Mouse (Mus musculus) layer of hippocampus, adult 9-11 months (tissue): ENCODE measurements around the gene Zfp706.
"Not testable (repeated sequence)": the region's sequence is repeated elsewhere in the genome, so short reads cannot be mapped to it uniquely, and the experiment has no call there.

Experiments used
- DNase-seq: peaks from one replicate; pipeline ENCODE4 v3.0.0; 2022

Gene Zfp706

DNA sequence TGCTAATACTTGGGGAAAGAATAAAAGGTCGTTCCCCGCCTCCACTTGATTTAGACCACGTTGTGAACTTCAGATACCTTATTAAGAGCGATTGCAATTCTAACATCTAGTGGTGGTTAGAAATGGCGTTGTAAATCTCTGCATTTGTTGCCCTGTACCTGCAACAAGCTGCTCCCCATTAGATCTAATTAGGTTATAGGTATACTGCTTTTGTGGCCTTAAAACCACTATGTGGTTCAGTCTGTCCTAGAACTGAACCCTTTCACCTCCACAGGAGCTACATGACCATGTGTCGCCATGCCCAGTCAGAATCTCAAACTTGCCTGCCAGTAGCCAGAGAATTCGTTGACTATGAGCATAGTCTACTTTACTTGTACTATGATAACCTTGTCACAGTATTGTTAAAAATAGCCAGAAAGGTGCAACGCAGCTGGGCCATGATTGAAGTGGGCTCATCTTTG, 416 bp upstream of the Zfp706 start:
- DNase-seq, result no peak

DNA sequence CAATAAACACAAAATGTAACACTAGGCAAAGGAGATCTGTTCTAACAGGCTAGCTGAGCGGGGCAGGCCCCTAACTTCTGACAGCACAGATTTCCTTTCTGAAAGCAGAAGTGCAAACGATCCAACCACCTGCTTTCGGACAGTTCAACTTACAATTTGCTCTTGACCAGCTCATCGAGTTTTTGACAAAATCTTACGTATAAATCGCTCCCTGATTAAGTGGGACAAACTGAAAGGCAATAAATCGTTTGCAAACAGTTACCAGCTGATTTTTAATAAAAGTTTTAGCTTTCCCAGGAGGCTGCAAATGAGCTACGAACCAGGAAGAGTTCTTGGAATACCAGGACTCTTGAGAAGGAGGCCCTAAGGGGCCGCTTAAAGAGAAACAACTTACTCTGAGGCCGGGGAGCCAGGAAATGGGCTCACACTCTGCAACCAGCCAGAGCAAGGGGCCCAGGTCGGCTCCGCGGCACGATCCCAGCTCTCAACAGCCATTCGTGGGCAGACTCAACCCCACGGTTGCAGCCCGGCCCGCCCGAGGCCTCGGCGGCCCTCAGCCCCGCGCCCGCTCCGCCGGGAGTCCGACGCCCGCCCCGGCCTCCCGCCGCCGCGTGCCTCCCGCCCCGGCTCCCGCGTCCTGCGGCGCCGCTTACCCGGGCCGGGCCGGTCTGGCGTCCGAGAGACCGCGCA, 953 bp downstream of the Zfp706 start:
- no peak for DNase-seq

DNA sequence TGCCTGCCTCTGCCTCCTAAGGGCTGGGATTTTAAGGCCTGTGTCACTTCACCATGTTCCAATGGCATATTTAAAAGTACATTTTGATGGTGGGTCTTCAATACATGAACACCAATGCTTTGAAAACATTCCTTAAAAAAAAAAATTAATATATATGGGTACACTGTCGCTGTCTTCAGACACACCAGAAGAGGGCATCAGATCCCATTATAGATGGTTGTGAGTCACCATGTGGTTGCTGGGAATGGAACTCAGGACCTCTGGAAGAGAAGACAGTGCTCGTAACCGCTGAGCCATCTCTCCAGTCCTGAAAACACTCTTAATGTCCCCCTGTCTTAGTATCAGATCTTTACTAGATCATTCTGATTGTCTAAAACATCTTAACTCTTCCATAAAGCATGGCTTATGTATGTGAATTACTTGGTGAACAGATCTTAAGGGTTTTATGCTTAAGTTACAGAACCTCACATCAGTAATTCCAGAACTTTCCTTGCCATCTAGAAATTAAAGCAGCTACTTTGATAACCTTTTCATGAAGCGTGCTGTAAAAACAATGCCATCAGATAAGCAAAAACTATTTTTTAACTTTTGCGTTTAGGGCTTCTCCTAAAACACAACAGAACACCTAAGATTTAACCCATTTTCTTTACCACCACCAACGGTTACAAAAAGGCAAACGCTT, 1.6 kb downstream of the Zfp706 start:
- no peak for DNase-seq

DNA sequence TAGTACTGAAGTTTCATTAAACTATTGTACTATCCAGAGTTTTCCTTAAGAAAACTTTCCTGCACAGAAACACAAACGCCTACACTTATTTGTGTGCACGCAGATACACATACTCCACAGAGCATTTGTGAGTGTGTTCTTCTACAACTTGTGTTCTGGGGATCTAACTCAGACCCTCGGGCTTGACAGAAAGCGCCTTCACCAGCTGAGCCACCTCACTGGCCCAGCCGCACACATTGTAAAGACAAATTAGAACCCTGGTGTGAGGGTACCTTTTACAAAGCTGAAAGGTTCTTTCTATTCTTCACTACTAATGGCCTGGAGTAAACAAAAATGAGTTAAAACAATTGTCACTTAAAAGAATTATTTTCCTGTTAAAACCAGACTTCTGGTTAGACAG, 2.7 kb downstream of the Zfp706 start:
- DNase-seq, result no peak

DNA sequence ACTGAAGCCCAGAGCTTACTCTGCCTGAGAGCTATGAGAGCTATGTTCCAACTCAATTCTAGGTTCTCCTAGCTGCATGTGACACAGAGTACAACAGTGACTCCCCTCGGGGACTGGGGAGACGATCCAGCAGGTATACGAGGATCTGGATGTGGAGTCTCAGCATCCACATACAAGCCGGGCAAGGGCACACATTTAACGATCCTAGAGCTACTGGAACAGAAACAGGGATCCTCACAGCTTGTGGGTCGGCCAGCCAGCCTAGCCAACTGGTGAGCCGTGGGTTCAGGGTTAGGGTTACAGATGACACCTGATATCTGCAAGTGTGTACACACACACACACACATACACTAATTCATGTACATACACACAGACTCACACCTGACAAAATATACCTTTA, 5.3 kb downstream of the Zfp706 start:
- no peak for DNase-seq

DNA sequence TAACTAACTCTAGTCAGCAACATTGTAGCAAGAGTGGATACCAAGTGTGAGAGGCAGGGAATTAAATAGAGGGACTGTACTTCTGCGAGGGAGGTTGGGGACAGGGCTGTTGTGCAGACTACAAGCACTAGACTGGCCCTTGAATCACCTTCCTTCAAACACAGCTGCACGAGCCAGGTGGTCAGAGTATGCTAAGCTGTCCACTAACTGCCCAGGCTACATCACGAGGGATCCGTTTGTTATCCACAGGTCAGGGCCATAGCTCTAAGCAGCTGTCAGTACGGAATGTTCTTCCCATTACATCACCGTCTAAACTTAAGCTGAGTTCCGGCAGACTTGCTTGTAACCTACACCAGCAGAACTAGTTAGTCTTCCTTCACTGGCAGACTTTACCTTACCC, 8.0 kb downstream of the Zfp706 start:
- DNase-seq, result not testable (repeated sequence)

DNA sequence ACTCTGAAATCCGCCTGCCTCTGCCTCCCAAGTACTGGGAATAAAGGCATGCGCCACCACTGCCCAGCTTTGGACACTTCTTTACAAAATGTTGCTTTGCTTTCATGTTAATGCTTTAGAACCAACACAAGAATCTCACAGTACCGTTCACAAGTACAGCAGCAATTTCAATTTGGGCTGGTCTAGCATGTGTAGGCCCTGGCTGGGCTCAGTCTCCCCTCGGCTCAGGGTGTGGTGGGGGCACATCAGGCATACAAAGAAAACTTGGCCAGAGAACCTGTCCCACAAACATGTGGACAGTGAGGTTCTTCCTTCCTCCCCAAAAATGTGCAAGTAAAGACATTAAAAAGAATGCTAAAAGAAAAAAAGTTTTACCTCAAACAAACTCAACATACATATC, 12.4 kb downstream of the Zfp706 start:
- no peak for DNase-seq

DNA sequence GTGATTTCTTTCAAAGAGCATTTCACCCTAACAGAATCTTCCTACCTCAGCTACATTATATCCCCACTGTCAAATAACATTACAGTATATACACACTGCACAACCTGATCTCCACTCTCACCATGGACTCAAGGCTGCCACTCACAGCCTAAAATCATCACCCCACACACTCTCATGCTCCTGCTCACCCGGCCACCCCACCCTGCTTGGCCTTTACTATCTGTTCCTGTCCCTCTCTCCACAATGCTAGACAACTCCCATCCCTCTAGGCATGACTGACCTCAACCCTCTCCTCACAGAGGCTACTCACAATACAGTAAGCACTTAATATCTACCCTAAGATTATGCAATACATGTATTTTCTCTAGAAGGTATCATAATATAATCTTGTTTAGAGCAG, 12.9 kb downstream of the Zfp706 start:
- no peak for DNase-seq

DNA sequence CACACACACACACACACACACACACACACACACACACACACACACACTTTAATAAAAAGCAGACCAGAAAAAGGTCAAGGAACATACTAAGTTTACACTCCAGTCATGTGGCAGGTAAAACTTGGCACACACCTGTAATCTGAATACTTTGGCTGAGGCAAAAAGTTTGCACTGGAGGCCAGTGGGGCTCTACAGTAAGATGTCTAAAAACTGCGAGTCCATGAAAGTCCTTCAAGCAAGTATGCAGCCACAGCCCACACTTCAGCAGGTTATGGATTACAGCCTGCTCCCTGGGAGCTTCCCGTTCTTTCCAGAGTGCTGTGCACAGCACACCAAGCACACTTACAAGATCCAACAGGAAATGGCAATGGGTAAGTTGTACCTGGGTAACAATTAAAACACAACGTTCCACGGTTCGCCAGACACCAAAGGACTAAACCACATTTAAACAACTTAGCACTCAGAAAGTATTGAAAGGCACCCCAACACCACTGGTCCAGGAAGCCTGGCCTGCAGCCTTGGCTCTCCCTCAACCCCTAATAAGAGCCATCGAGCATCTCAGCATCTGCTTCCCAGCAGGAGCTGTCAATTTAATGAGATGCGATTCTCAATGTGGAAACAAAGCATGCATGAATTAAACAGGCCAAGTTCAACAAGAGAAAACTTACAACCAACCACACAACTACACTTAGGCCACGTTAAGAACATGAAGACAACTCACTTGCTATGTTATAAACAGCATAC, 14.0 kb downstream of the Zfp706 start:
- no peak for DNase-seq

DNA sequence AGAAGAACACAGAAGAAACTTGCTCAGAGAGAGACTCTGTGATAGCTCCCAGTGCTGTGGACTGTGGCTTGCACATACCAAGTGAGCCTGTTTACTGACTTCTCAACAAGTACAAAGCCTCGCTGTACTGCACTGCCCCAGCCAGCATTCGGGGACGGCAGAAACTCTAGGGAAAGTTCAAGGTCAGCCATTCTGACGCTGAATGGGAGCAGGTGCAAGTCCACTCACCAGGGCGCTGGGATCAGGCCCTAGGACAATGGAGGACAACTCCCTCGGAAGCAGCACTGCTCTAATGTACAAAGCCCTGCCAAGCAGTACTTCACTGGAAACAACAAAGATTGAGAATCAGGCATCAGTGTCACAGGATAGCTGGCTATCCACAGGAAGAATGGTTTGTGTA, 16.2 kb downstream of the Zfp706 start:
- no peak for DNase-seq

DNA sequence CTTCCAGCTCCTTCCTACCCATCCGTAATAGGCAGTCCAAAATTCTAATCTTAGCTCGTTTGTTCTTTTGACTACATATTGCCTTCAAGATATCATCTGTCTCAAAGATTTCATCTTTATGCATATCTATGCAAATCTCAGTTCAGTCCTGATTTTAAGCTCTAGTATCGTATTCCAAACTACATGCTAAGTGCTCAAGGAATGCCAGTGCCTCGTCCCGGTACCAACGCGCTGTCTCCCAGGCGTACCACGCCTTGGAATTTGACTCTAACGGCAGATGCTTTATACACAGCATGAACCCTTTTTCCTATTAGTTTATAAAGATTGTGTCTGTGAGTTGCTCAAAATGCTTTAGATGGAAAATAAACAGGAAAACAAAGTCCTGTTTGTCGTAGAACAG, 17.7 kb downstream of the Zfp706 start:
- no peak for DNase-seq

DNA sequence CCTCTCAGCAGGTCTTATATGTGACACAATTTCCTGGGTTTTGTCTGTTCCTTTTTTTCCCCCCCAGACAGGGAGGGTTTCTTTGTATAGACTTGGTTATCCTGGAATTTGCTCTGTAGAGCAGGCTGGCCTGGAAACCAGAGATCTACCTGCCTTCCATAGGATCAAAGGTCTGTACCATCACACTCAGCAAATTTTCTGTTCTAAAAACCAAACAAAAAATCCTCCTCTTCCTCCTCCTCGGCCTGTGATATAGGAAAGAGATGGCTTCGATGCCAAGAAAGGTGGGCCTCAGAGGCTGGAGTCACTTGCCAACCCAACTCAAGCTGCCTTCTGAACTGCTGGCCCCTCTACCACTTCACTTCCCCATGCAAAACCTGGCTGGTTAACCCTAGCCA, 18.9 kb downstream of the Zfp706 start:
- DNase-seq, result no peak

DNA sequence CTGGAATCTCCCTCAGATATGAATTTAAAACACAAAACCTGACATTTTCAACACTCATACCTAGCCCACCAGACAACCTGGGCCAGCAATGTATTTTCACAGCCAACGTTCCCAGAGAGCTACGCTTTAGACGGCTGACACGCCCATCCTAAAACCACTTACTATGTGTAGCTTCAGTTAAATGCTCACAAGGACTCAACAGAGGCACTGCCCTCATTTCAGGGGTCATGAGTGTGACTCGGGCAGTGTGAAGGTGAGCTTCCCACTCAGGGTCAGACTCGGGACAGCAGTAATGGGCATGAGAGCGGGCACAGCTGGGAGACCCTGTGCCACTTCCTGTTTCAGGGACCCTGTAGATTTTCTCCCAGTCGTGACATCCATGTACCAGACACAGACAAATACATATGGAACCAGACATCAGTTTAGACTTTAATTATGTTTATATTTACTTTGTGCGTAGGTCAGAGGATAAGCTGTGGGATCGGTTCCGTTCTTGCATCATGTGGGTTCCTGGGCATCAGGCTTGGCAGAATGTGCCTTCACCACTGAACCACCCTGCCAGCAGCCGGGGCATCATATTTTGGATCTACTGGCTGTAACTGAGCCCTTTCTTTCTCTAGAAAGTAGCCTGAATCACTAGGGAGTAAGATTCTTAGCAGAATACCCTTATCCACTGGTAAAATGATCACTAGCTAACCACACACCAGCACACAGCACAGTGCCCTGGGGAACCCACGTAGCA, 19.4 kb downstream of the Zfp706 start:
- no peak for DNase-seq

DNA sequence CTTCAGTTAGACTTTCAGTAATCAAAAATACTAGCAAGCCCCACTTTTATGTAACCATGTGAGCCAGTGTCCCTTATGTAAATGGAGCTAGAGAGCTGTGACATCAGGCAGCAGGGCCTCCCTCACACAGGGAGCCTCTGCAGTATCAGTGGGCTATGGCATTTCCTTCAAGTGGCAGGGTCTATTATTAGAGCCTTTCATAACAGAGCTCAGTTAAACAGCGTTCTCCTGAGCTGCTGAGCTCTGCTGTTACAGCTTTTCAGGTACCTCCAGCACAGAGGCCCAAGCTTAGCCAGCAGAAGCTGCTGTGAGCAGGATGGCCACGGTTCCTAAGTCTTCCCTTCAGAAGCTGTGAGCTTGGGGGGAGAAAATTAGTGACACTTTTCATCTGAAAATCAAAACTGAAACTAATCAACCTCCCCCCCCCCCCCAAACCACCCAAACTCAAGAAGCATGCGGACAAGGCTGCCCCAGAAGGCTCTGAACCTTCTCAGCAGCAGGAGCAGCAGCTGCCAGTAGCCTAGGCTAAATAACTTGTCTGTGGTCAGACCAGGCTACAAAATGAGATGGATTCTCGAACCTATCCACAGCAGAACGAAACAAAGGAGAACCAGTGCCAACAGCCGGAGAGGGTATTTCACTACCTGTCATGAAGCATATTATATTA, 20.2 kb downstream of the Zfp706 start:
- DNase-seq, result peak; percentile 36

DNA sequence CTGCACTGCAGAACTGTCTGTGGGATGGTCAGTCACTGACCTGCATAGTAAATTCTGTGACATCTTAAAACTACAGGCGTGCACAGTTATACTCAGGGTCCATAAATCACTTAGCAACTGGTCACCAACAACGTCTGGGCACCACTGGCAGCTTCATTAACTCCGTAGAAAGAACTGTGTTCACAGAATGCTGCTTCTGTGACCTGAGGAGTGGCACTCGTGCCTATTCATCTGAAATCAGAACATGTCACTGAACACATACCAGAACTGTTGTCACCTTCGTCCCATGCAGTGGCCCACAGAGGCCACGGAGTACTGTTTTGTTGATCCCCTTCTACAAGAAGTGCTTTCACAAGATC, 22.0 kb downstream of the Zfp706 start:
- DNase-seq, result no peak

DNA sequence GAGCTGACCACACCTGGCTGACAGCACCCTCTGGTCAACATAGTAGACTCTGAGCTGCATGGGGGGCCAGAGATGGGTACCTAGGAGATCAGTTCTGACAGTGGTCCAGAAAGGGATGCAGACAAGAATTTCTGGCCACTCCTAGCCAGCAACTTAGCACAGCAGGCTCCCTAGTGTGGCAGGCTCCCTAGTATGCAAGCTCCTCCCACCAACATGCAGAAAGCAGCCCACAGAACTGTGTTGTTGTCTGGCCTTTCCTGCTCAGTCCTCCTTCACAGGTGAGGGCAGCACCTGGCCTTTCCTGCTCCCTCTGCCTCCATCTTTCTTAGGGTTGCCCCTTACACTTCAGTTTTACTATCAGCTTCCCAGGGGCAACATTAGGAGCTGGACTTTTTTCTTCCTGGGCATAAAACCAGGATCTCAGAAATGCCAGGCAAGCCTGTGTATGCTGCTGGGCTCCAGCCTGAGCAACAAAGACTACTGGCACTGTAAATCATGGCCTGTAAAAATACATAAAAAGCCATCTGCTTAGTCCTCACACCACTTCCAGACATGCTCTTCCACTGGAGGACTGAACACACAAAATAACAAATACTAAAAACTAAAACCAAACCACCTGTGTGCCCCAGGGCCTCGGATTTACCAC, 22.5 kb downstream of the Zfp706 start:
- DNase-seq, result no peak

DNA sequence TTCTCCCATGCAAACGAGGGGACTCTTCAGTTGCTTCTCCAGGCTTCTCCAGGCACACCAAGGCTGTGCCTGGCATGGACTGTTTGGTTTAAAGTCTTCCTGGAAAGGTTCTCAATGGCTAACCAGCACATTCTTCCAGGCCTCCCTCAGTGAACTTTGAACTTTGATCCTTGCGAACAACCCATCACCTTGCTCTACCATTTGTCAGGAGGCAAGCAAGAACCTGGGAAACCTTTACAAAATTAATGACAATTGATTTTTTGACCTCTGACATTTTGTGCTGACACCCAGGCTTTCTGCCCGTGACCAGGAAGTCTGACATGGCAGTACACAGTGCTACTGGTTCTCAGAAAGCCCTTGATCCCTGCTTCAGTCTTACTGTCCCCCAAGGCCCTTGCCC, 24.1 kb downstream of the Zfp706 start:
- no peak for DNase-seq

DNA sequence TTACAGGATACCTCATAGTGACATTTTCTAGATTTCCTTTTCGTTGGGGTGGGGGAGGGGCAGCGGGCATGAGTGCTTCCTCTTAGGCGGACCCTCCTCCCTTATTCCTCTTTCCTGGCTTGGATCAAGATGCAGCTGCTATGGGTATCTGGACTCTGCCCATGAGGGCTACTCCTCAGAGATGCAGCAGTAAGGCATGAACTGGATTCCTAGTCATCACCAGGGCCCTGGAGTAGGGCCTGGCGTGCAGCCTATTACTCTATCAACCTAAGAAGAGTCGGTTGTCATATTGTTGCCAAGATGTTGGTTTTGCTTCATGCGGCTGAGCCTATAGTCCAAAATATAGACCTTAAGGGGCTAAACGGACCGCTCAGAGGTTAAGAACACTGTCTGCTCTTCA, 27.3 kb downstream of the Zfp706 start:
- no peak for DNase-seq

DNA sequence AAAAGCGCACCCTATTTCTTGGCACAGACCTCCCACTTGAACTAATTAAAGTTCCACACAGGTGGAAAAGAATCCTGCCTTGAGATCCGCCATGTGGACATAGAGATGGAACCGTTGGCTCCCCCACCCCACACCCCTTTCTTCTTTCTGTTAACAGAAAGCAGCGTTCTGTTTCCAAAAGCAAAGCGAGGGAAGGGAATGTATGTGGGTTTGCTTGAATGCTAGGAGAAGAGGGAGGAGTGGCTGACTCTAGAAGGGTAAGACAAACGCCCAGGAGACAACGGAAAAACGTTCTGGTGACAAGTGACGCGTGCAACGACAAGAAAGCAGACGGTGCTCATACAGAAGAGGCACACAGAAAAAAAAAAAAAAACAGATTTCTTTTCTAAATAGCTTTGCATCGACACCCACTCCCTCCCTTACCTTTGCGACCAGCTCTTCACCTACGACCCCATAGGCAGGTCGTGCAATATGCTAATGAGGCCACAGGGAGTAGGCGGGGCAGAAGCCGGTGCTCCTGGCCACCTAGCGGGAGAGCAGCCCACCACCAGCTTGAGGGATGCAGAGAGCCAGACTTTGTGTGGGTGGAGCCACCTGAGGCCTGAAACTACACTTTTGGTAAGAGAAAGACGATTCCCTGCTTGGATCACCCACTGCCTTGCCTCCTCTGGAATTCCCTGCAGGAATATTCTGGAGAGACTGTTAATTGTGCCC, 27.9 kb downstream of the Zfp706 start:
- peak; percentile 82 for DNase-seq

DNA sequence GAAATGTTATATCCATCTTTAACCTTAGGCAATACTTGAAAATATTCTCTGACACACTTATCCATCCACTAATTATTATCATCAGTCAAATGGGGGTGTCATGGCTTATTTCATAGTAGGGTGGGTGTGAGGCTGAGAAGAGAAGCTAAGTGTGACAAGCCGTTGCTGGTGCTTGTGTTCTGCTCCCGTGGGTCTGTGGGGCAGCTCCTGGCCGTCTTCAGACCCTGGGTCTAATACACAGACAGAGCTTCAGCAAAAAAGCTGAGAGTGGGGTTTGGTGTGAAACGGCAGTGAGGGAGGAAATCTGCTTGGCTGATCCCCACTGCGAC, 28.4 kb downstream of the Zfp706 start:
- DNase-seq, result no peak

DNA sequence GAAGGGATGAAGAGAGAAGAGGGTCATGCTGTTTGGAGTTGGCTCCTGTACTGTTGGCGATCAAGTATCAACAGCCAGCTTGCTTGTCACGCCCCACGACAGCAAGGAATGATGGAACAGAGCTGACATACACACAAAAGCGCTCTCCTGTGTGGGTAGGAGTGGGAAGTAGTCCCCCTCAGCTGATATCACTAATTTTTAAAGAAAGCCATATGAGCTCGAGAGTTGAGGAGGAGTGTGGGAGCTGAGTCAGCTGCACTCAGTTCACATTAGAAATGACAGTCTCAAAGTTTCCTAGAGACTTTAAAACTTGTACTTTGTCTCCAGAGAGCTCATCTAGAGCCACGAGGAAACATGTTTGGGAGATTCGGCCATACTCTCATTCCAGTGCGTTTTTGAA, 29.8 kb downstream of the Zfp706 start:
- DNase-seq, result peak; percentile 38

DNA sequence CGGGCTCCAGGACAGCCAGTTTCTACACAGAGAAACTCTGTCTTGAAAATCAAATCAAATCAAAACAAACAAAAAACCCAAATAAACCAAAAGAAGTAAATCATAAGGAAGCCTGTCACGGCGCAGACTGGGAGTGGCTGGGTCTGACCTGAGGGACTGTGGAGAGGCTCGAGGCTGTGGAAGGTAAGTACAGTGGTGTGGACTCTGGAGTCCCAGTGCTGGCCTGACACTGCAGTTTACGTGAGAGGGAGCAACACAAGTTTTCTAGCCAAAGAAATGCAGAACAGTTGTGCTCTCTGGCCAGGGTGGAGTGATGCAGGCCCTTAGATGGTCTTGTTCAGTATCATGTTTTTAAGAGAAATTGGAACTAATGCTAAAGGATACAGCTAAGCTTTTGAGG, 31.9 kb downstream of the Zfp706 start:
- no peak for DNase-seq
